Mouse (Mus musculus) kidney, embryonic 15.5 days (tissue): ENCODE measurements at regions not wholly inside any gene's neighbourhood (a gene's known extent, or its start where the extent isn't known, plus 50 kb on each side); places are given as distances from the start of the nearest gene placed in this dataset.

Experiments
- ATAC-seq: fragments of 200-750 bp; cut with Nextera tagmentation; replicated peaks from 2 replicates; pipeline ENCODE4 v1.8.0; 2017; ENCODE audit warnings: moderate TSS enrichment; ENCODE audit not compliant: low FRiP score
- H3K27ac ChIP-seq: fragments of 300-500 bp; sonication (generic); 2 replicates; pipeline ENCODE4 v1.5.1; 2015; ENCODE audit warnings: mild to moderate bottlenecking, inconsistent platforms
- H3K27me3 ChIP-seq: fragments of 300-500 bp; sonication (generic); 2 replicates; pipeline ENCODE4 v1.6.1; 2015; ENCODE audit warnings: inconsistent platforms
- H3K36me3 ChIP-seq: fragments of 300-500 bp; sonication (generic); 2 replicates; pipeline ENCODE4 v1.6.1; 2015; ENCODE audit warnings: inconsistent platforms
- H3K4me1 ChIP-seq: fragments of 300-500 bp; sonication (generic); 2 replicates; pipeline ENCODE4 v1.6.1; 2015; ENCODE audit warnings: inconsistent platforms
- H3K4me2 ChIP-seq: fragments of 300-500 bp; sonication (generic); 2 replicates; pipeline ENCODE4 v1.6.1; 2015; ENCODE audit warnings: moderate library complexity, mild to moderate bottlenecking, inconsistent platforms
- H3K4me3 ChIP-seq: fragments of 300-500 bp; sonication (generic); replicated peaks from 2 replicates; pipeline ENCODE4 v1.5.1; 2015; ENCODE audit warnings: mild to moderate bottlenecking, inconsistent platforms
- H3K9ac ChIP-seq: fragments of 300-500 bp; sonication (generic); 2 replicates; pipeline ENCODE4 v1.6.1; 2015; ENCODE audit warnings: mild to moderate bottlenecking, inconsistent platforms
- H3K9me3 ChIP-seq: fragments of 300-500 bp; sonication (generic); replicated peaks from 2 replicates; pipeline ENCODE4 v1.6.1; 2016; ENCODE audit warnings: inconsistent platforms
- WGBS: fragments of 180-500 bp; shearing (Covaris S2); methylation state at CpG from one replicate; pipeline ENCODE4 v1.1.7; 2015; ENCODE audit warnings: mixed read lengths; 5-methylcytosine and 5-hydroxymethylcytosine counted together

DNA sequence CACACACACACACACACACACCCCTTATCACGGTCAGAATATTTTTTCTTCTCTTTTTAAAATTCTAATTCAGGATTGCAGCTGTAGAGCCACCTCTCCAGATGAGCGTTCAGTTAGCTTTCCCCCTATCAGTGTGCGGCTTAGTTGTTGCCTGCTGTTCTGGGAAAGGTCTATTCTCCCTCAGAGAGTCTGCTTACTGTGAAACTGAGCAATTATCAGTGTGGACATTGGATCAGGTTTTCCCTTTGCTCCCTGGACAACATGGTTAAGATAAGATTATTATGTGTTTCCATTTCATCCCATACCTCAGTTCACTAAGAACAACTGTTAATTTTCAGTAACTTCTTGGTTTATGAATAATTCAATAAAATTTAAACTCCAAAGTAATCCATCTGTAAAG is 268.3 kb downstream of the Inhba start:
- H3K27me3 ChIP-seq, result no peaks in the 10 kb centered on the region
- no peaks in the 10 kb centered on the region for H3K36me3 ChIP-seq
- WGBS, result 86% methylated on average over 3 of the region's 3 CpGs
- no peak for ATAC-seq
- no peak overlapping the region for H3K9ac ChIP-seq
- no peak overlapping the region for H3K4me3 ChIP-seq
- H3K27ac ChIP-seq, result no peak overlapping the region
- H3K9me3 ChIP-seq, result no peaks in the 10 kb centered on the region
- no peak overlapping the region for H3K4me2 ChIP-seq
- no peaks in the 10 kb centered on the region for H3K4me1 ChIP-seq

DNA sequence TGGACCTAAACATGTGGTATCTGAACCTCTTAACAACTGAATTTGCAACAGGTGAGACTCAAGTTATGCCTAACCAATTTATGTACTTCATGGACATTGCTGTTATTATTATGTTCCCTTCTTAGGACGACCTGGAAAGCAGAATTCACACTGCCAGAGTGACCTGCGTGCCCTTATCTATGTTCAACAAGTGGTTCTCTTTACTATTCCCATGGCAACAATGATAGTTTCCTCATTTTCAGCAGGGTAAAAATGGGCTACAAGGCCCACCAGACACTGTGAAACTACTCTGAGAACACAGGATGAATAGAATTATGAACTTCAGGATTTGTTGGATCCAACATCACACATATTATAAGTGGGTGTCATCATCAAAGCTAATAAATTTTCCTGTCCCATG is 269.1 kb downstream of the Inhba start:
- no peaks in the 10 kb centered on the region for H3K9me3 ChIP-seq
- no peak for ATAC-seq
- H3K9ac ChIP-seq, result no peak overlapping the region
- no peaks in the 10 kb centered on the region for H3K4me1 ChIP-seq
- no peaks in the 10 kb centered on the region for H3K36me3 ChIP-seq
- no peaks in the 10 kb centered on the region for H3K27me3 ChIP-seq
- H3K4me3 ChIP-seq, result no peak overlapping the region
- H3K4me2 ChIP-seq, result no peak overlapping the region
- H3K27ac ChIP-seq, result no peak overlapping the region
- WGBS, result 68% methylated on average over 2 of the region's 2 CpGs

DNA sequence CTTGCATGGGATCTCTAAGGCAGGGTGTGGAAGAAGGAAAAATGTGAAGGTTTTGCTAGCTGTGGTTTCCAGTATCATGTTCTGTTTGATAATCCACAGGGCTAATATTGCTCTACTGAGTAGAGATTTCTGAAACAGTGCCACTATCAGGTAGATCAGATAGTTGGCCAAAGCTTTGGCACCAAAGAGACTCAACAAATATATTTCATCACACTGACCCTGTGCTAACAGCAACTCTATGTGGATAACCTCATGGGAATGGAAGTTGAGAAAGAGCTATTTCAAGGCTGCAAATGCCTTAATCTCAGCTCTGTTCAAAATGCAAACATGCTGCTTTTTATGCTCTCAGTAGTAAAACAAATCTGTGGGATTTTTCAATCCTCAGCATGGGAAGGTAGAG is 270.1 kb downstream of the Inhba start:
- Histone ChIP-seq H3K36me3 (no peaks in the 10 kb centered on the region), H3K9me3 (no peaks in the 10 kb centered on the region), H3K4me1 (no peaks in the 10 kb centered on the region), H3K4me2 (no peak overlapping the region), H3K4me3 (no peak overlapping the region), H3K9ac (no peak overlapping the region), H3K27ac (no peak overlapping the region), H3K27me3 (no peaks in the 10 kb centered on the region)
- no peak for ATAC-seq

DNA sequence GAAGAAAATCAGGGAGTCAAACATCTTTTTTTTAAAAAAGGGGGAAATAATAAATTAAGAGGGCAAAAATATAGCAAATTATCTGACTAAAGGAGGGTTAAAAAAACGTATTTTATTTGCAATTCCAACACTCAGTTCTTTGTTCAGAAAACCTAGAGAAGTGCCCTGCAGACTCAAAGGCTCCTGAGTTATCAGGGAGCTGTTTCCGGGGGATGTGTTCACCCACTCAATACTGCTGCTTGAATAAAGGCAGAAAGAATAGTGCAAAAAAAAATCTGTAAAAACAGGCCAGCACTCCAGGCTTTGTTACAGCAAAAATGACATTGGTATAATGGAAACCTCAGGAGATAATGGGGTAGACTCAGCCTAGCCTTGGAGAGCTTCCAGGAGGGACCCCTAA is 270.6 kb downstream of the Inhba start:
- Histone ChIP-seq H3K4me1 (no peaks in the 10 kb centered on the region), H3K36me3 (no peaks in the 10 kb centered on the region), H3K9ac (no peak overlapping the region), H3K4me3 (no peak overlapping the region), H3K4me2 (no peak overlapping the region), H3K27ac (no peak overlapping the region), H3K9me3 (no peaks in the 10 kb centered on the region), H3K27me3 (no peaks in the 10 kb centered on the region)
- 51% methylated on average over 2 of the region's 2 CpGs for WGBS
- no peak for ATAC-seq

DNA sequence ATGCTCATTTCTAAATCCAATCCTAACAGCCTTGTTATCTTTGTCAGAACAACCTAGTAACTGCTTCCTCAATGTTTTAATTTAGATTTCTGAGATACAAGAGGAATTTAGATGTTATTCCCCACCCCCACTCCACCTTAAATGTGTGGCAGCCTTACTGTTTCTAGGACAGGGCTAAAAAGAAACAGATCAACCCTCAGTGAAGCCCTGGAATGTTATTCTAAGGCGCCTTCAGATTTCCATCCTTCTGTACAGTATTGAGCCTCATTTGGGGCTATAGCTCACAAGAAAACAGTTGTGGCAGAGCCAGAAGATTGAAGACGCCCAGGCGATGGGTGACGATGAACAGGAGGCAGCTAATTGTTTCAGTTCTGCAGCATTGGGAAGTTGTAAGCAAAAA is 271.7 kb downstream of the Inhba start:
- ATAC-seq, result no peak
- Histone ChIP-seq H3K4me3 (no peak overlapping the region), H3K27me3 (no peaks in the 10 kb centered on the region), H3K4me2 (no peak overlapping the region), H3K9me3 (no peaks in the 10 kb centered on the region), H3K9ac (no peak overlapping the region), H3K36me3 (no peaks in the 10 kb centered on the region), H3K4me1 (no peaks in the 10 kb centered on the region), H3K27ac (no peak overlapping the region)
- 75% methylated on average over 4 of the region's 4 CpGs for WGBS

DNA sequence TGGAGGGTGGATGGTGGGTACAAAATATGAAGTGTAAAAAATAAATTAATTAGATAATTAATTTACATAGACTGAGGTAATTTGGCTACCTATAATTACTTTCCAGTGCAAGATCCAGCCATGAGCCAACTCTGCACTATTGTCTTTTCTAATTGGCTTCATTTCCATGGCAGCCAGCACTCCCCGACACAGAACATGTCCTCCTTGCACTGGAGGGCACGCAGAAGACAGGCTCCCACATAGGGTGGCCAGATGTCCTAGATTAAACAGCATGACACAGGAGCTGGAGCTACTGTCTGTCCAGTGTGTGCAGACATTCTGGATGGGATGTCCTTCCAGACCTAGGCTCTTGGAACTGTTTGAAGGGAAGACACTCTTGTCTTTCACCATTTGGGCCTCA is 278.0 kb downstream of the Inhba start:
- H3K4me1 ChIP-seq, result no peaks in the 10 kb centered on the region
- ATAC-seq, result no peak
- H3K27me3 ChIP-seq, result no peaks in the 10 kb centered on the region
- no peaks in the 10 kb centered on the region for H3K9me3 ChIP-seq
- H3K9ac ChIP-seq, result no peak overlapping the region
- no peak overlapping the region for H3K4me2 ChIP-seq
- no peaks in the 10 kb centered on the region for H3K36me3 ChIP-seq
- H3K4me3 ChIP-seq, result no peak overlapping the region
- 82% methylated on average over 2 of the region's 2 CpGs for WGBS
- H3K27ac ChIP-seq, result no peak overlapping the region

DNA sequence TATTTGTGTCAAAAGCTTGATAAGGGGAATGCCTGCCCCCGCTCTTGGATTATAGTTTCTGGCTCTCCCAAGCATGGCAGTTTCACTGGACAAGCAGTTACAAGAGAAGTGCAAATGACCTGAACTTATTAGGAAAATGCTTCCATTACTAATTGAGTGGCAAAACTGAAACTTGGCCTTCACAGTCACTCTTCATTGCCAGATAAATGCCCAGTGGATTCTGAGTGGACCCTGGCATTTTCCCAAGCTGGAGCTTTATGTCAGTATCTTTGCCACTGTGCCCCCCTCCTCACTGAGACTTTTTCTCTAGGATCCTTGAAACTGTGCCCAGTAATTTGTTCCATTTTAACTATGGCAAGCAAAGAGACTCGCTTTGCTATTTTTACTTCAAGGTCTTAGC is 279.1 kb downstream of the Inhba start:
- WGBS, result 72% methylated on average over 2 of the region's 2 CpGs
- H3K4me3 ChIP-seq, result no peak overlapping the region
- no peak overlapping the region for H3K27ac ChIP-seq
- no peak overlapping the region for H3K9ac ChIP-seq
- H3K9me3 ChIP-seq, result no peaks in the 10 kb centered on the region
- H3K4me2 ChIP-seq, result no peak overlapping the region
- H3K36me3 ChIP-seq, result no peaks in the 10 kb centered on the region
- H3K4me1 ChIP-seq, result no peaks in the 10 kb centered on the region
- no peak for ATAC-seq
- no peaks in the 10 kb centered on the region for H3K27me3 ChIP-seq

DNA sequence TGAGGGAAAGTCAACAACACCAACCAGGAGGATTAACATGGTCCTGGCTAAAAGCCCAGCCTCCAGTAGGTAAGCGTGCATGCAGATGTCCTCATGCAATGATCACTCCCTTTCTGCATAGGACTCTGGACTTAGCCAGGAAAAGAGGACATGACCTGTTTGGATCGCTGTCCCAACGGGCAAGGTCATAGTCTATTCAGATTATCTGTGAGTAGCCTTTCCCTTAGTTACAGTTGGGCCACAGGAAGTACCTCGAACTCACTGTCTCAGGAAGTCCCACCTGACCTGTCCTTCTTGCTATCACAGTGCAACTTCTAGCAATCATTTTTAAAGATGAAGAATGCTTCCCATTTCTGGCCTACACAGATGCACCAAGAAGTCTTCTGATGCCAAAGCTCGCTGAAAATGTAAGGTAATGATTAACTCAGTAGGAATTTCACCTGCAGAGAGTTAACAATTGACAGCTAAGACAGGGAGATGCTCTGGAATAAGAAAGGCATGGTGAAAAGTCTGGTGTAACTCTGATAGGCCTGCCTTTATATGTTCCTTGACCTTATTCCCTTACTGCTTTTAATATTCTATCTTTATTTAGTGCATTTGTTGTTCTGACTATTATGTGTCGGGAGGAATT is 280.1 kb downstream of the Inhba start:
- Histone ChIP-seq H3K9ac (no peak overlapping the region), H3K4me3 (no peak overlapping the region), H3K4me2 (no peak overlapping the region), H3K27ac (no peak overlapping the region), H3K36me3 (no peaks in the 10 kb centered on the region), H3K9me3 (no peaks in the 10 kb centered on the region), H3K27me3 (no peaks in the 10 kb centered on the region), H3K4me1 (no peaks in the 10 kb centered on the region)
- ATAC-seq, result peak; percentile 49; the same call in 1 of the 2 replicates
- 82% methylated on average over 6 of the region's 6 CpGs for WGBS

DNA sequence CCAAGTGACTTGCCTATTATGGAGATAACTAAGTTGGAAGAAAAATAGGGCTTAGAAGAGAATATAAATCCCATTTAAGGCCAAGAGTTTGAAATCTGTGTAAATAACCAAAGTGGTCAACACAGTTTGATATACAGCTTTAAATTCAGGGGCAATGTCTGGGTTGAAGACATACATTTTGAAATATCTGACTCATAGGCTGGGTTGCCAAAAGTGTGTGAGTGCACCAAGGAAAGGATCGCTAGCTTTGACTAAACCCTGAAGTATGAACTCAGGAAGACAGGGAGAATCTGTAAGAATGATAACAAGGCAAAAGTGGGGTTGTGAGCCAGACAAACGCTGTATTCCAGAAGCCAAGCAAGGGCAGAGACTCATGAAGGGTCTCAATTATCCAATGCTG is 288.1 kb downstream of the Inhba start:
- Histone ChIP-seq H3K4me1 (no peaks in the 10 kb centered on the region), H3K36me3 (no peaks in the 10 kb centered on the region), H3K9me3 (no peaks in the 10 kb centered on the region), H3K9ac (no peak overlapping the region), H3K27me3 (no peaks in the 10 kb centered on the region), H3K4me2 (no peak overlapping the region), H3K27ac (no peak overlapping the region), H3K4me3 (no peak overlapping the region)
- WGBS, result 70% methylated on average over 2 of the region's 2 CpGs
- no peak for ATAC-seq

DNA sequence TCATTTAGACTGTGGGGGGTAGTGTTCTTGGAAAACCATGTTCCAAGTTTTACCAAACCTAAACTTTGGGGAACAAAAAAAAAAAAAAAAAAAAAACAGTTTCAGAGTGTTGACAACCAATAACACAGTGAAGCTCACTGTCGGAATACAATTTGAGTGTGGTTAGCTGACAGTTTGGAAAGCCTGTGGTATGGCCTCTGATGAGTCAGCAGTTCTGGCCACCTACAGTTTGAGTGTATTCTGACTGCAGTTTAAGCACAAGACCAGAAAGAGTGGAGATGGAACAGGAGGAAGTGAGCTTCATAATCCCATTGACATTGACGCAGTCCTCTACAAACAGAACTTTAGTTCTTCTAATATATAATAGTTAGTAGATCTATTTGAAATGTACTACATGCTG is 303.0 kb downstream of the Inhba start:
- 85% methylated on average over 2 of the region's 2 CpGs for WGBS
- Histone ChIP-seq H3K4me1 (no peaks in the 10 kb centered on the region), H3K27ac (no peak overlapping the region), H3K27me3 (no peaks in the 10 kb centered on the region), H3K4me3 (no peak overlapping the region), H3K9me3 (no peaks in the 10 kb centered on the region), H3K4me2 (no peak overlapping the region), H3K36me3 (no peaks in the 10 kb centered on the region), H3K9ac (no peak overlapping the region)
- ATAC-seq, result no peak

DNA sequence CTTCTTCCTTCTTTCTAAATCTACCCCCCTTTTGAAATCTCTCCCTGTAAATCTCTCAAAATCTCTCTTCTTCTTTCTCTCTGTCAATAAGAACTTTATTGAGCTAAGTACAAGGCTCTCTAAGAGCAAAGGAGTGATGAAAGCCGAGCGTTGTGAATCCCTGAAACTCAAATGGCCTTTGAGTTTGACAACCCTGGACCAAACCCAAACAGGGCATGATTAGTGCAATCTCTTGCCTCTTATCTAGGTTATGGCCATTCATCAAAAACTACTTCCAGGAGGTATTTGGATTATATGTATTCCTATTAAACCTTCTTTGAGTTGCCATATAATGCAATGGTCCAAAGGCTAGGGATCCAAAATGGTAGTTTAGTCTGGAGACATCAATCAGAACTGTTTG is 304.0 kb downstream of the Inhba start:
- Histone ChIP-seq H3K4me1 (no peaks in the 10 kb centered on the region), H3K9me3 (no peaks in the 10 kb centered on the region), H3K4me3 (no peak overlapping the region), H3K9ac (no peak overlapping the region), H3K4me2 (no peak overlapping the region), H3K27me3 (no peaks in the 10 kb centered on the region), H3K27ac (no peak overlapping the region), H3K36me3 (no peaks in the 10 kb centered on the region)
- ATAC-seq, result no peak
- WGBS, result 82% methylated on average over 2 of the region's 2 CpGs

DNA sequence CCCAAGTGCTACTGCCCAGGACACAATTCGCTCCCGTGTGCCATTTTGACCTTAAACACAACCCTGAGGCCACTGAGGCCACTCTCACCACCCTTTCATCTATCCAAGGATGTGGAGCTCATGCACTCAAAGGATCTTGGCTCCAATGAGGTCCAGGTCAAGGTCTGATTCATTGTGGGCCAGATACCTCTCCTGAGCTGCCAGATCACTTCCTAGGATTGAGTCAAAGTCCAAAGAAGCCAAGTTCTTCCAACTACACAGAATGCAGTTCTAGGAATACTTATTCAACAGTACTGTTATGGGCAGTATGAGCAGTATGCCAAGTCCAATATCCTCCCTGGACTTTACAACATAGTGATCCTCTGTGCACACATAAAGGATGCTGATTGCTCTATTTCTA is 304.9 kb downstream of the Inhba start:
- Histone ChIP-seq H3K36me3 (no peaks in the 10 kb centered on the region), H3K9ac (no peak overlapping the region), H3K4me3 (no peak overlapping the region), H3K9me3 (no peaks in the 10 kb centered on the region), H3K4me1 (no peaks in the 10 kb centered on the region), H3K27me3 (no peaks in the 10 kb centered on the region), H3K27ac (no peak overlapping the region), H3K4me2 (no peak overlapping the region)
- ATAC-seq, result no peak
- WGBS, result 87% methylated on average over 2 of the region's 2 CpGs

DNA sequence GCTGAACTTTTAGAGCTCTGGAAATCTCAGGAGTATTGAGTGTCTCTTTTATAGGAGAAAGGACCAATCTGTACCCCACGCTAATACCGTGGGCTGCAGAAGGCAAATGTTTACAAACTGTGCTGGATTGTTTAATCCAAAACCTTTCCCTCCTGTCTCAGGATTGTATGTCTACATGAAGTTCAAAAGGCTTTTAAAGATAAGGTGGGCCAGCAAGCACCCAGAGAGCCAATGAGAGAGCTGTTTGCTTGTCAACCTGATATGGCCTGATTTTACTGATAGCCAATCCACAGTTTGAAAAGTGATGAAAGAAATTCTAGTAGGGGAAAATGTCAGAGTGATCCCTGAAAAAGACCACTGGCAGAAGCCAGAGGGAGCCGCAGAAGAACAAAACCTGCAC is 305.8 kb downstream of the Inhba start:
- Histone ChIP-seq H3K4me3 (no peak overlapping the region), H3K36me3 (no peaks in the 10 kb centered on the region), H3K27ac (no peak overlapping the region), H3K27me3 (no peaks in the 10 kb centered on the region), H3K9ac (no peak overlapping the region), H3K9me3 (no peaks in the 10 kb centered on the region), H3K4me1 (no peaks in the 10 kb centered on the region), H3K4me2 (no peak overlapping the region)
- 35% methylated on average over 3 of the region's 3 CpGs for WGBS
- peak; percentile 40; the same call in 1 of the 2 replicates for ATAC-seq
